Mouse (Mus musculus) cerebellum, adult 8-10 months (tissue): ENCODE measurements around the gene Serpinh1.

ENCODE experiments used
- DNase-seq: peaks from one replicate; pipeline ENCODE4 v3.0.0; 2022

The Serpinh1 gene

GRCm38 (mm10) chr7:99323321-99323700 is 29.7 kb downstream of the Serpinh1 start:
- no peak for DNase-seq

GRCm38 (mm10) chr7:99322691-99323320 is 30.2 kb downstream of the Serpinh1 start:
- DNase-seq: no peak

- no peak for DNase-seq
Measured at GRCm38 (mm10) chr7:99320524-99320923, 32.5 kb downstream of the Serpinh1 start.

GRCm38 (mm10) chr7:99317475-99317874 is 35.6 kb downstream of the Serpinh1 start:
- DNase-seq: no peak

GRCm38 (mm10) chr7:99316207-99316606 is 36.8 kb downstream of the Serpinh1 start:
- DNase-seq: no peak

GRCm38 (mm10) chr7:99314565-99314964 is 38.5 kb downstream of the Serpinh1 start:
- DNase-seq: no peak

GRCm38 (mm10) chr7:99313253-99313652 is 39.8 kb downstream of the Serpinh1 start:
- DNase-seq: no peak

GRCm38 (mm10) chr7:99312671-99313143 is 40.3 kb downstream of the Serpinh1 start:
- DNase-seq: no peak

- no peak for DNase-seq
Measured at GRCm38 (mm10) chr7:99312058-99312457, 41.0 kb downstream of the Serpinh1 start.

GRCm38 (mm10) chr7:99311433-99311832 is 41.6 kb downstream of the Serpinh1 start:
- no peak for DNase-seq

- no peak for DNase-seq
Measured at GRCm38 (mm10) chr7:99306640-99307039, 46.4 kb downstream of the Serpinh1 start.

- no peak for DNase-seq
Measured at GRCm38 (mm10) chr7:99305688-99306087, 47.4 kb downstream of the Serpinh1 start.

GRCm38 (mm10) chr7:99304949-99305372 is 48.1 kb downstream of the Serpinh1 start:
- DNase-seq: peak; percentile 76

GRCm38 (mm10) chr7:99304029-99304428 is 49.0 kb downstream of the Serpinh1 start:
- DNase-seq: peak; percentile 14

GRCm38 (mm10) chr7:99300650-99301175 is 52.3 kb downstream of the Serpinh1 start:
- DNase-seq: no peak
